Comparison of ENCODE assay signal across 10 mouse cellular contexts in the genomic region with DNA sequence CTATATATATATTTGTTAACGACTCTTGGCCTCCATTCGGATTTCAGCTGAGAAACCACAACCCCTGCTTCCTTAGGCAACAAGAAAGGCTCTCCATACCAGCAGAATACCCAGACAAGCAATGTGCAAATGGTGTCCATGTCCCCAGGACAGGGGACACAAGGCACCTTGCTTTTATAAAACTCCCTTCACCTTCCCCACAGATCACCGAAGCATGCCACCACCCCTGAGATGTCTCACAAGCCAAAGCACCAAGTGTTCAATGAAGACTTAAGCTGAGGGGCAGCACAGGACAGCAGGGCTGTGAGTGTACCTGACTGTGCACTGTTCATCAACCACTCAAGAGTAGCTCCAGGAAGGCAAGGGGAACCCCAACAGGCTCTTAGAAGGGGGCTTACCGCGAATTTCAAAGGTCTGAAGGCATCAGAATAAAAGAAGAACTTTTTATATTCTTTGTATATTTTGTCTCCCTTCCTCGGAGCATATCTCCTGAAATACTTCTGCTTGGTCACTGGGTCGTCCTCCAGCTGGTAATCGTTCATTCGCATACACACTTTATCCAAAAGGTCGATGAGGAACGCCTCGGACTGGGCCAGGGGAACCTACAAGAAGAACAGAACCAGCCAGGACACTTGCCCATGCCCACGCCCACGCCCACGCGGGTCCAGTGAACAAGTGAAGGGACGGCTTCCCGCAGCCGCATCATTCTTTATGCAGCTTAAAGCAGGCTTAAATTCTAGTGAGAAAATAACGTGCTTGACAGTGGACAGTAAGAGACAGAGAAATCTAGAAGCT. TPM values are rescaled to one million over a fixed set of nuclear protein-coding genes. Genes with fewer than 3 reads are reported as not detected.
DNase-seq lines count a peak whose midpoint lies in the region; ATAC-seq and TF ChIP-seq lines count a peak whose summit lies in the region.
"Had no signal": no experiment of that assay in that cellular context is flagged by ENCODE, and none has a peak within 500 bp of the region (broad histone marks: within the 10 kb centered on the region; RNA-seq: fewer than 3 reads in every experiment).

No protein-coding gene starts in this region.

- TF ChIP-seq POLR2A in small intestine, adult 2 months (IDR thresholded peaks at IDR 0.05; ENCODE audit: low read depth, low read length): no peak

- 12% methylated on average over 20 of the region's 20 CpGs for WGBS in kidney, embryonic 15.5 days
- WGBS in embryonic facial prominence, embryonic 13.5 days: 10% methylated on average over 20 of the region's 20 CpGs
- 12% methylated on average over 20 of the region's 20 CpGs for WGBS in intestine, postnatal 0 days
- 17% methylated on average over 20 of the region's 20 CpGs for WGBS in small intestine, adult 2 months

- peak overlapping the region; percentile 40; the same call in 1 of the 2 replicates for H3K4me3 ChIP-seq in kidney, embryonic 15.5 days (replicated peaks)
- peak overlapping the region; percentile 36; the same call in 1 of the 2 replicates for H3K4me3 ChIP-seq in embryonic facial prominence, embryonic 13.5 days
- H3K4me3 ChIP-seq in intestine, postnatal 0 days (ENCODE audit: low read depth, low read length): peak overlapping the region; percentile 43; the same call in 1 of the 2 replicates
- peak overlapping the region; percentile 69 for H3K4me3 ChIP-seq in small intestine, adult 2 months (ENCODE audit: low read depth, low read length)

- no peak for ATAC-seq in kidney, embryonic 15.5 days (replicated peaks; ENCODE audit: low FRiP score)
- ATAC-seq in embryonic facial prominence, embryonic 13.5 days (ENCODE audit: insufficient number of reproducible peaks, insufficient read depth, low FRiP score, low TSS enrichment, low read depth): no peak
- ATAC-seq in intestine, postnatal 0 days: no peak

- H3K4me2 ChIP-seq in kidney, embryonic 15.5 days: peak overlapping the region; percentile 66; the same call in 1 of the 2 replicates
- peak overlapping the region; percentile 55; the same call in 1 of the 2 replicates for H3K4me2 ChIP-seq in embryonic facial prominence, embryonic 13.5 days
- peak overlapping the region; percentile 73 for H3K4me2 ChIP-seq in intestine, postnatal 0 days (replicated peaks; ENCODE audit: low read depth)

- no peaks in the 10 kb centered on the region for H3K9me3 ChIP-seq in kidney, embryonic 15.5 days (replicated peaks)
- no peaks in the 10 kb centered on the region for H3K9me3 ChIP-seq in embryonic facial prominence, embryonic 13.5 days
- H3K9me3 ChIP-seq in intestine, postnatal 0 days (ENCODE audit: control insufficient read depth): no peaks in the 10 kb centered on the region

- H3K9ac ChIP-seq in kidney, embryonic 15.5 days: no peak overlapping the region
- H3K9ac ChIP-seq in embryonic facial prominence, embryonic 13.5 days: no peak overlapping the region
- no peak overlapping the region for H3K9ac ChIP-seq in intestine, postnatal 0 days (ENCODE audit: low read depth, low read length)

- H3K36me3 ChIP-seq in kidney, embryonic 15.5 days: no peaks in the 10 kb centered on the region
- H3K36me3 ChIP-seq in embryonic facial prominence, embryonic 13.5 days: no peaks in the 10 kb centered on the region
- H3K36me3 ChIP-seq in intestine, postnatal 0 days (ENCODE audit: control insufficient read depth, insufficient read depth): no peaks in the 10 kb centered on the region
- H3K36me3 ChIP-seq in small intestine, adult 2 months (ENCODE audit: control insufficient read depth, insufficient read depth, low read length): no peaks in the 10 kb centered on the region

- H3K4me1 ChIP-seq in kidney, embryonic 15.5 days: peaks cover 9% of the 10 kb centered on the region
- H3K4me1 ChIP-seq in embryonic facial prominence, embryonic 13.5 days: peaks cover 8% of the 10 kb centered on the region
- H3K4me1 ChIP-seq in intestine, postnatal 0 days (replicated peaks; ENCODE audit: control insufficient read depth, insufficient read depth, low read length): no peaks in the 10 kb centered on the region
- H3K4me1 ChIP-seq in small intestine, adult 2 months (ENCODE audit: control insufficient read depth, insufficient read depth, insufficient read length, low read length): peaks cover 2% of the 10 kb centered on the region; the same call in 1 of the 2 replicates

- no peak for DNase-seq in kidney, adult 18-20 months
- DNase-seq in lung, postnatal 10 days: no peak
- no peak for DNase-seq in thymus, postnatal 25 days
- no peak for DNase-seq in layer of hippocampus, adult 9-10 months (ENCODE audit: low spot score)
- DNase-seq: heart, postnatal 4 days; lung, adult 18-20 months had no signal

- TF ChIP-seq CTCF in intestine, postnatal 0 days (IDR thresholded peaks at IDR 0.05; ENCODE audit: low read depth): no peak
- no peak for TF ChIP-seq CTCF in small intestine, adult 2 months (IDR thresholded peaks at IDR 0.05; ENCODE audit: extremely low read depth, insufficient read length, insufficient replicate concordance, low read depth, low read length)

- H3K27ac ChIP-seq in kidney, embryonic 15.5 days: no peak overlapping the region
- no peak overlapping the region for H3K27ac ChIP-seq in embryonic facial prominence, embryonic 13.5 days
- H3K27ac ChIP-seq in intestine, postnatal 0 days (ENCODE audit: low read depth, low read length): no peak overlapping the region
- no peak overlapping the region for H3K27ac ChIP-seq in small intestine, adult 2 months (ENCODE audit: insufficient read depth, low read depth, low read length)

- H3K27me3 ChIP-seq in kidney, embryonic 15.5 days: peaks cover 97% of the 10 kb centered on the region
- H3K27me3 ChIP-seq in embryonic facial prominence, embryonic 13.5 days: peaks cover 96% of the 10 kb centered on the region
- peaks cover 72% of the 10 kb centered on the region for H3K27me3 ChIP-seq in intestine, postnatal 0 days (replicated peaks; ENCODE audit: control insufficient read depth, insufficient read depth, low read length)
- peaks cover 34% of the 10 kb centered on the region for H3K27me3 ChIP-seq in small intestine, adult 2 months (ENCODE audit: control insufficient read depth, insufficient read depth, low read length)

RNA-seq across cellular contexts. Expression of gene Cnpy1, which starts 36.7 kb away (rescaled TPM):
- 0.16 and 0.17 TPM in 2 replicates for polyA plus RNA-seq in kidney, embryonic 15.5 days (2015; fragmentation: Nextera tagmentation; extraction: Ambion mirVana)
- 0.48 and 1.3 TPM in 2 replicates for polyA plus RNA-seq in embryonic facial prominence, embryonic 13.5 days (2015; fragmentation: Nextera tagmentation; extraction: Ambion mirVana)
- polyA plus RNA-seq in intestine, postnatal 0 days (2015; fragmentation: Nextera tagmentation; extraction: Ambion mirVana): 1.0 and 1.2 TPM in 2 replicates
- 2.0 and 2.3 TPM in 2 replicates for polyA plus RNA-seq in small intestine, adult 2 months (2012; rRNA removed)

RNA-seq across cellular contexts. Expression of gene En2, which starts 43.4 kb away (rescaled TPM):
- polyA plus RNA-seq in kidney, embryonic 15.5 days (2015; fragmentation: Nextera tagmentation; extraction: Ambion mirVana): 0.09 and 0.15 TPM in 2 replicates
- not detected in 2 replicates for polyA plus RNA-seq in embryonic facial prominence, embryonic 13.5 days (2015; fragmentation: Nextera tagmentation; extraction: Ambion mirVana)
- not detected in 2 replicates for polyA plus RNA-seq in intestine, postnatal 0 days (2015; fragmentation: Nextera tagmentation; extraction: Ambion mirVana)
- not detected in 2 replicates for polyA plus RNA-seq in small intestine, adult 2 months (2012; rRNA removed)
